Mouse (Mus musculus) embryonic facial prominence, embryonic 12.5 days (tissue): ENCODE data around the gene Gdf2. TPM values are rescaled to one million over a fixed set of nuclear protein-coding genes. Genes with fewer than 3 reads are reported as not detected.

Experiments
- ATAC-seq: fragments of 200-750 bp; cut with Nextera tagmentation; 2 replicates; pipeline ENCODE4 v1.8.0; 2017; ENCODE audit not compliant: insufficient number of reproducible peaks, insufficient read depth, low FRiP score, low TSS enrichment
- H3K27ac ChIP-seq: fragments of 300-500 bp; sonication (generic); 2 replicates; pipeline ENCODE4 v1.5.1; 2016; ENCODE audit warnings: mild to moderate bottlenecking
- H3K27me3 ChIP-seq: fragments of 300-500 bp; sonication (generic); 2 replicates; pipeline ENCODE4 v1.6.1; 2016; ENCODE audit warnings: mild to moderate bottlenecking, moderate library complexity
- H3K36me3 ChIP-seq: fragments of 300-500 bp; sonication (generic); 2 replicates; pipeline ENCODE4 v1.6.1; 2016; ENCODE audit warnings: mild to moderate bottlenecking
- H3K4me1 ChIP-seq: fragments of 300-500 bp; sonication (generic); 2 replicates; pipeline ENCODE4 v1.6.1; 2016
- H3K4me2 ChIP-seq: fragments of 300-500 bp; sonication (generic); replicated peaks from 2 replicates; pipeline ENCODE4 v1.6.1; 2016; ENCODE audit warnings: mild to moderate bottlenecking, moderate library complexity
- H3K4me3 ChIP-seq: fragments of 300-500 bp; sonication (generic); 2 replicates; pipeline ENCODE4 v1.5.1; 2016; ENCODE audit warnings: mild to moderate bottlenecking
- H3K9ac ChIP-seq: fragments of 300-500 bp; sonication (generic); 2 replicates; pipeline ENCODE4 v1.6.1; 2016; ENCODE audit warnings: mild to moderate bottlenecking, moderate library complexity
- H3K9me3 ChIP-seq: fragments of 300-500 bp; sonication (generic); 2 replicates; pipeline ENCODE4 v1.6.1; 2016; ENCODE audit warnings: mild to moderate bottlenecking, moderate library complexity
- WGBS: fragments of 180-500 bp; shearing (Covaris S2); methylation state at CpG from one replicate; pipeline ENCODE4 v1.1.7; 2016; 5-methylcytosine and 5-hydroxymethylcytosine counted together
- polyA plus RNA-seq: library from polyadenylated mRNA; unstranded; fragments of >200 nt; fragmentation: Nextera tagmentation; extraction: Ambion mirVana; gene quantifications from 2 replicates; pipeline ENCODE4 v1.2.1, GENCODE M21; 2016

The Gdf2 gene
- polyA plus RNA-seq, 1 experiment from 2014 or later, result not detected

GRCm38 (mm10) chr14:33958841-33959240 is 18.0 kb downstream of the Gdf2 start:
- no peaks in the 10 kb centered on the region for H3K4me1 ChIP-seq
- no peak overlapping the region for H3K27ac ChIP-seq
- H3K4me3 ChIP-seq, result no peak overlapping the region
- H3K27me3 ChIP-seq, result peaks cover 22% of the 10 kb centered on the region; the same call in 1 of the 2 replicates
- ATAC-seq, result no peak
- no peak overlapping the region for H3K4me2 ChIP-seq
- 84% methylated on average over 3 of the region's 3 CpGs for WGBS
- no peaks in the 10 kb centered on the region for H3K9me3 ChIP-seq
- H3K9ac ChIP-seq, result no peak overlapping the region
- no peaks in the 10 kb centered on the region for H3K36me3 ChIP-seq

GRCm38 (mm10) chr14:33959341-33959740 is 18.5 kb downstream of the Gdf2 start:
- ATAC-seq, result no peak
- Histone ChIP-seq H3K36me3 (no peaks in the 10 kb centered on the region), H3K27ac (no peak overlapping the region), H3K9me3 (no peaks in the 10 kb centered on the region), H3K27me3 (peaks cover 22% of the 10 kb centered on the region; the same call in 1 of the 2 replicates), H3K9ac (no peak overlapping the region), H3K4me1 (no peaks in the 10 kb centered on the region), H3K4me2 (no peak overlapping the region), H3K4me3 (no peak overlapping the region)
- WGBS, result 14% methylated on average over 9 of the region's 9 CpGs

- no peak overlapping the region for H3K4me2 ChIP-seq
- ATAC-seq, result no peak
- WGBS, result 69% methylated on average over 7 of the region's 7 CpGs
Measured at GRCm38 (mm10) chr14:33965675-33966074, 24.8 kb downstream of the Gdf2 start.

GRCm38 (mm10) chr14:33972679-33973078 is 31.8 kb downstream of the Gdf2 start:
- 45% methylated on average over 7 of the region's 7 CpGs for WGBS
- H3K9me3 ChIP-seq, result no peaks in the 10 kb centered on the region
- H3K9ac ChIP-seq, result no peak overlapping the region
- H3K27ac ChIP-seq, result no peak overlapping the region
- no peak overlapping the region for H3K4me2 ChIP-seq
- no peaks in the 10 kb centered on the region for H3K4me1 ChIP-seq
- H3K4me3 ChIP-seq, result no peak overlapping the region
- no peaks in the 10 kb centered on the region for H3K36me3 ChIP-seq
- H3K27me3 ChIP-seq, result no peaks in the 10 kb centered on the region
- 0 out of 2 replicates have a peak, but pooled peaks have one; percentile 22 for ATAC-seq

More at GRCm38 (mm10) chr14:33965675-33966074, 24.8 kb downstream of the Gdf2 start:
- Histone ChIP-seq H3K4me3 (no peak overlapping the region), H3K27ac (no peak overlapping the region), H3K27me3 (no peaks in the 10 kb centered on the region), H3K4me1 (no peaks in the 10 kb centered on the region), H3K9ac (no peak overlapping the region), H3K36me3 (no peaks in the 10 kb centered on the region), H3K9me3 (no peaks in the 10 kb centered on the region)

GRCm38 (mm10) chr14:33974752-33975151 is 33.9 kb downstream of the Gdf2 start:
- Histone ChIP-seq H3K9me3 (no peaks in the 10 kb centered on the region), H3K27ac (no peak overlapping the region), H3K36me3 (no peaks in the 10 kb centered on the region), H3K4me1 (no peaks in the 10 kb centered on the region), H3K27me3 (peaks cover 7% of the 10 kb centered on the region; the same call in 1 of the 2 replicates), H3K9ac (no peak overlapping the region), H3K4me3 (no peak overlapping the region), H3K4me2 (no peak overlapping the region)
- ATAC-seq, result no peak
- WGBS, result 25% methylated on average over 5 of the region's 5 CpGs

- no peak overlapping the region for H3K9ac ChIP-seq
- 0 out of 2 replicates have a peak overlapping the region, but pooled peaks have one; percentile 68 for H3K4me2 ChIP-seq
Measured at GRCm38 (mm10) chr14:33977748-33978147, 36.9 kb downstream of the Gdf2 start.

GRCm38 (mm10) chr14:33978604-33979059 is 37.8 kb downstream of the Gdf2 start, which contains the start of gene Zfp488:
Zfp488 (minus strand) TSS chr14:33978764.
- no peaks in the 10 kb centered on the region for H3K36me3 ChIP-seq
- H3K9ac ChIP-seq, result peak within 1 kb of the TSS; percentile 44; the same call in 1 of the 2 replicates

More at GRCm38 (mm10) chr14:33977748-33978147, 36.9 kb downstream of the Gdf2 start:
- Histone ChIP-seq H3K27me3 (peaks cover 7% of the 10 kb centered on the region; the same call in 1 of the 2 replicates), H3K4me3 (no peak overlapping the region), H3K9me3 (no peaks in the 10 kb centered on the region), H3K4me1 (no peaks in the 10 kb centered on the region), H3K36me3 (no peaks in the 10 kb centered on the region), H3K27ac (no peak overlapping the region)
- ATAC-seq, result no peak
- 15% methylated on average over 7 of the region's 7 CpGs for WGBS

GRCm38 (mm10) chr14:33989201-33989600 is 48.4 kb downstream of the Gdf2 start:
- Histone ChIP-seq H3K27me3 (0 out of 2 replicates have a peak, but pooled peaks cover 3% of the 10 kb centered on the region), H3K27ac (no peak overlapping the region), H3K36me3 (no peaks in the 10 kb centered on the region), H3K4me3 (no peak overlapping the region), H3K4me2 (no peak overlapping the region), H3K9ac (no peak overlapping the region), H3K4me1 (no peaks in the 10 kb centered on the region), H3K9me3 (no peaks in the 10 kb centered on the region)
- ATAC-seq, result no peak
- 57% methylated on average over 3 of the region's 3 CpGs for WGBS

More at GRCm38 (mm10) chr14:33978604-33979059, 37.8 kb downstream of the Gdf2 start, which contains the start of gene Zfp488:
- peak; percentile 79 for ATAC-seq
- no peaks in the 10 kb centered on the region for H3K4me1 ChIP-seq
- H3K27ac ChIP-seq, result no peak within 1 kb of the TSS
- H3K27me3 ChIP-seq, result peaks cover 7% of the 10 kb centered on the region; the same call in 1 of the 2 replicates
- peak within 1 kb of the TSS; percentile 68 for H3K4me2 ChIP-seq
- H3K4me3 ChIP-seq, result peak within 1 kb of the TSS; percentile 38
- 2% methylated on average over 25 of the region's 25 CpGs for WGBS
- H3K9me3 ChIP-seq, result no peaks in the 10 kb centered on the region

- WGBS, result 75% methylated on average over 4 of the region's 4 CpGs
- H3K36me3 ChIP-seq, result no peaks in the 10 kb centered on the region
- H3K27ac ChIP-seq, result no peak overlapping the region
Measured at GRCm38 (mm10) chr14:33991971-33992370, 51.1 kb downstream of the Gdf2 start.

GRCm38 (mm10) chr14:33993051-33993450 is 52.2 kb downstream of the Gdf2 start:
- Histone ChIP-seq H3K4me2 (no peak overlapping the region), H3K9me3 (no peaks in the 10 kb centered on the region), H3K27me3 (0 out of 2 replicates have a peak, but pooled peaks cover 3% of the 10 kb centered on the region), H3K9ac (no peak overlapping the region), H3K4me1 (0 out of 2 replicates have a peak, but pooled peaks cover 3% of the 10 kb centered on the region), H3K27ac (no peak overlapping the region), H3K36me3 (no peaks in the 10 kb centered on the region), H3K4me3 (no peak overlapping the region)
- ATAC-seq, result no peak
- 88% methylated on average over 9 of the region's 9 CpGs for WGBS

More at GRCm38 (mm10) chr14:33991971-33992370, 51.1 kb downstream of the Gdf2 start:
- no peaks in the 10 kb centered on the region for H3K4me1 ChIP-seq
- ATAC-seq, result no peak
- no peaks in the 10 kb centered on the region for H3K9me3 ChIP-seq
- H3K4me2 ChIP-seq, result no peak overlapping the region
- H3K9ac ChIP-seq, result no peak overlapping the region
- H3K4me3 ChIP-seq, result no peak overlapping the region
- 0 out of 2 replicates have a peak, but pooled peaks cover 3% of the 10 kb centered on the region for H3K27me3 ChIP-seq

- H3K27me3 ChIP-seq, result 0 out of 2 replicates have a peak, but pooled peaks cover 3% of the 10 kb centered on the region
- H3K4me1 ChIP-seq, result 0 out of 2 replicates have a peak, but pooled peaks cover 3% of the 10 kb centered on the region
- no peaks in the 10 kb centered on the region for H3K9me3 ChIP-seq
- ATAC-seq, result no peak
- no peak overlapping the region for H3K4me2 ChIP-seq
- no peaks in the 10 kb centered on the region for H3K36me3 ChIP-seq
- H3K4me3 ChIP-seq, result no peak overlapping the region
- 91% methylated on average over 6 of the region's 6 CpGs for WGBS
- no peak overlapping the region for H3K9ac ChIP-seq
- H3K27ac ChIP-seq, result no peak overlapping the region
Measured at GRCm38 (mm10) chr14:33993521-33994289, 52.9 kb downstream of the Gdf2 start.
